Mouse (Mus musculus) megakaryocyte, embryonic 14.5 days (primary cell): ENCODE results near the gene H2-Ob. TPM values are rescaled to one million over a fixed set of nuclear protein-coding genes. Genes with fewer than 3 reads are reported as not detected.

Source experiments
- H3K27me3 ChIP-seq: replicated peaks from 2 replicates; pipeline ENCODE3; 2012; ENCODE audit warnings: inconsistent platforms
- H3K36me3 ChIP-seq: replicated peaks from 2 replicates; pipeline ENCODE3; 2012; ENCODE audit warnings: low read length, inconsistent platforms, mixed read lengths
- H3K4me1 ChIP-seq: 2 replicates; pipeline ENCODE4 v1.6.1; 2012; ENCODE audit warnings: inconsistent platforms
- H3K4me3 ChIP-seq: replicated peaks from 2 replicates; pipeline ENCODE3; 2012; ENCODE audit warnings: moderate library complexity, mild to moderate bottlenecking, inconsistent platforms
- H3K9me3 ChIP-seq: 2 replicates; pipeline ENCODE4 v1.6.1; 2012; ENCODE audit warnings: inconsistent platforms
- FLI1 ChIP-seq: IDR thresholded peaks from 2 replicates; pipeline ENCODE4 v1.6.1; 2012; ENCODE audit warnings: low read length, inconsistent platforms, mixed read lengths
- GATA1 ChIP-seq: IDR thresholded peaks from 3 replicates; pipeline ENCODE4 v1.6.1; 2012; ENCODE audit warnings: mixed read lengths, low read length, inconsistent platforms, borderline replicate concordance
- polyA plus RNA-seq: library from polyadenylated mRNA; stranded (reverse); fragments of >175 nt; gene quantifications from 2 replicates; pipeline ENCODE4 v1.2.3, GENCODE M21; 2012; ENCODE audit warnings: low replicate concordance; ENCODE audit not compliant: insufficient read depth

The H2-Ob gene
- polyA plus RNA-seq, 1 experiment, result 0.76 TPM

GRCm38 (mm10) chr17:34199050-34199619 lies 39.6 kb upstream of the H2-Ob start:
- TF ChIP-seq GATA1 (no peak), FLI1 (no peak)
- Histone ChIP-seq H3K27me3 (peaks cover 4% of the 10 kb centered on the region), H3K36me3 (peaks cover 46% of the 10 kb centered on the region), H3K4me3 (peak overlapping the region; percentile 98), H3K4me1 (peaks cover 75% of the 10 kb centered on the region), H3K9me3 (no peaks in the 10 kb centered on the region)

- Histone ChIP-seq H3K36me3 (peaks cover 37% of the 10 kb centered on the region), H3K9me3 (no peaks in the 10 kb centered on the region), H3K4me3 (no peak overlapping the region), H3K4me1 (peaks cover 68% of the 10 kb centered on the region), H3K27me3 (peaks cover 4% of the 10 kb centered on the region)
- no peak for TF ChIP-seq GATA1
- no peak for TF ChIP-seq FLI1
Observed at GRCm38 (mm10) chr17:34200047-34200446, 38.7 kb upstream of the H2-Ob start.

- Histone ChIP-seq H3K27me3 (peaks cover 4% of the 10 kb centered on the region), H3K4me3 (no peak overlapping the region), H3K9me3 (no peaks in the 10 kb centered on the region), H3K4me1 (peaks cover 76% of the 10 kb centered on the region), H3K36me3 (peaks cover 34% of the 10 kb centered on the region)
- TF ChIP-seq FLI1, result no peak
- TF ChIP-seq GATA1, result no peak
Observed at GRCm38 (mm10) chr17:34200772-34201505, 37.8 kb upstream of the H2-Ob start.

- no peak for TF ChIP-seq GATA1
- no peak for TF ChIP-seq FLI1
- H3K27me3 ChIP-seq, result peaks cover 4% of the 10 kb centered on the region
Observed at GRCm38 (mm10) chr17:34201506-34202055, 37.1 kb upstream of the H2-Ob start.

GRCm38 (mm10) chr17:34202760-34203442 lies 35.8 kb upstream of the H2-Ob start:
- peaks cover 4% of the 10 kb centered on the region for H3K27me3 ChIP-seq
- no peak for TF ChIP-seq GATA1
- TF ChIP-seq FLI1, result no peak
- no peaks in the 10 kb centered on the region for H3K9me3 ChIP-seq
- peaks cover 37% of the 10 kb centered on the region for H3K36me3 ChIP-seq
- peaks cover 74% of the 10 kb centered on the region for H3K4me1 ChIP-seq
- H3K4me3 ChIP-seq, result peak overlapping the region; percentile 18

More at GRCm38 (mm10) chr17:34201506-34202055, 37.1 kb upstream of the H2-Ob start:
- peaks cover 76% of the 10 kb centered on the region for H3K4me1 ChIP-seq
- no peaks in the 10 kb centered on the region for H3K9me3 ChIP-seq
- peaks cover 34% of the 10 kb centered on the region for H3K36me3 ChIP-seq
- H3K4me3 ChIP-seq, result no peak overlapping the region

GRCm38 (mm10) chr17:34203444-34203843 lies 35.3 kb upstream of the H2-Ob start, which contains the start of gene Tap2:
TSS of gene Tap2 (plus strand) at chr17:34203527.
- peak within 1 kb of the TSS; percentile 99 for H3K4me3 ChIP-seq
- H3K4me1 ChIP-seq, result peaks cover 77% of the 10 kb centered on the region
- H3K9me3 ChIP-seq, result no peaks in the 10 kb centered on the region
- TF ChIP-seq FLI1 (no peak), GATA1 (no peak)
- H3K27me3 ChIP-seq, result peaks cover 4% of the 10 kb centered on the region
- peaks cover 40% of the 10 kb centered on the region for H3K36me3 ChIP-seq

- no peak for TF ChIP-seq GATA1
- no peak for TF ChIP-seq FLI1
- Histone ChIP-seq H3K27me3 (peaks cover 4% of the 10 kb centered on the region), H3K9me3 (no peaks in the 10 kb centered on the region), H3K4me1 (peaks cover 77% of the 10 kb centered on the region), H3K4me3 (peak overlapping the region; percentile 99), H3K36me3 (peaks cover 50% of the 10 kb centered on the region)
Observed at GRCm38 (mm10) chr17:34204303-34205010, 34.2 kb upstream of the H2-Ob start.

- H3K4me1 ChIP-seq, result peaks cover 81% of the 10 kb centered on the region
- no peak for TF ChIP-seq FLI1
- TF ChIP-seq GATA1, result no peak
- H3K27me3 ChIP-seq, result peaks cover 4% of the 10 kb centered on the region
- peaks cover 53% of the 10 kb centered on the region for H3K36me3 ChIP-seq
- peak overlapping the region; percentile 99 for H3K4me3 ChIP-seq
- 0 out of 2 replicates have a peak, but pooled peaks cover 4% of the 10 kb centered on the region for H3K9me3 ChIP-seq
Observed at GRCm38 (mm10) chr17:34205021-34205745, 33.5 kb upstream of the H2-Ob start.
